Mouse (Mus musculus): ENCODE results near the gene Fkbp15.

The Fkbp15 gene

GRCm38 (mm10) chr4:62372410-62372809, 12.1 kb upstream of the Fkbp15 start:
- DNase-seq (ENCODE audit: low read depth): no peak

- no peak for DNase-seq (ENCODE audit: low read depth)
These were observed 8.7 kb upstream of the Fkbp15 start for GRCm38 (mm10) chr4:62369091-62369490.

- no peak for DNase-seq (ENCODE audit: low read depth)
These were observed 7.2 kb upstream of the Fkbp15 start for GRCm38 (mm10) chr4:62367586-62367985.

- no peak for DNase-seq (ENCODE audit: low read depth)
These were observed 5.9 kb upstream of the Fkbp15 start for GRCm38 (mm10) chr4:62366291-62366690.

GRCm38 (mm10) chr4:62364299-62364698, 4.0 kb upstream of the Fkbp15 start:
- DNase-seq (ENCODE audit: low read depth): no peak

GRCm38 (mm10) chr4:62362437-62362836, 2.1 kb upstream of the Fkbp15 start:
- DNase-seq (ENCODE audit: low read depth): no peak

- no peak for DNase-seq (ENCODE audit: low read depth)
These were observed 1.6 kb upstream of the Fkbp15 start for GRCm38 (mm10) chr4:62361997-62362396.

- no peak for DNase-seq (ENCODE audit: low read depth)
These were observed 1.2 kb upstream of the Fkbp15 start for GRCm38 (mm10) chr4:62361571-62361970.

GRCm38 (mm10) chr4:62360805-62361455, 582 bp upstream of the Fkbp15 start:
- no peak for DNase-seq (ENCODE audit: low read depth)

GRCm38 (mm10) chr4:62359256-62359775, 1.0 kb downstream of the Fkbp15 start:
- no peak for DNase-seq (ENCODE audit: low read depth)

- DNase-seq (ENCODE audit: low read depth): no peak
These were observed 2.7 kb downstream of the Fkbp15 start for GRCm38 (mm10) chr4:62357631-62358148.

- no peak for DNase-seq (ENCODE audit: low read depth)
These were observed 11.0 kb downstream of the Fkbp15 start for GRCm38 (mm10) chr4:62349371-62349770.

GRCm38 (mm10) chr4:62348329-62348705, 12.0 kb downstream of the Fkbp15 start:
- DNase-seq (ENCODE audit: low read depth): no peak

- DNase-seq (ENCODE audit: low read depth): no peak
These were observed 12.6 kb downstream of the Fkbp15 start for GRCm38 (mm10) chr4:62347605-62348328.

- no peak for DNase-seq (ENCODE audit: low read depth)
These were observed 14.5 kb downstream of the Fkbp15 start for GRCm38 (mm10) chr4:62345827-62346226.

- no peak for DNase-seq (ENCODE audit: low read depth)
These were observed 16.3 kb downstream of the Fkbp15 start for GRCm38 (mm10) chr4:62344000-62344399.

- DNase-seq (ENCODE audit: low read depth): no peak
These were observed 21.8 kb downstream of the Fkbp15 start for GRCm38 (mm10) chr4:62338536-62338935.

- no peak for DNase-seq (ENCODE audit: low read depth)
These were observed 28.4 kb downstream of the Fkbp15 start for GRCm38 (mm10) chr4:62331977-62332376.

GRCm38 (mm10) chr4:62328941-62329660, 31.2 kb downstream of the Fkbp15 start:
- no peak for DNase-seq (ENCODE audit: low read depth)

GRCm38 (mm10) chr4:62326111-62326510, 34.2 kb downstream of the Fkbp15 start:
- DNase-seq (ENCODE audit: low read depth): no peak

- no peak for DNase-seq (ENCODE audit: low read depth)
These were observed 37.7 kb downstream of the Fkbp15 start for GRCm38 (mm10) chr4:62322684-62323083.

GRCm38 (mm10) chr4:62318294-62318693, 42.1 kb downstream of the Fkbp15 start:
- no peak for DNase-seq (ENCODE audit: low read depth)

- DNase-seq (ENCODE audit: low read depth): no peak
These were observed 43.9 kb downstream of the Fkbp15 start for GRCm38 (mm10) chr4:62316456-62316855.
